Mouse (Mus musculus) spleen, postnatal 4 days (tissue): Measurements from ENCODE around the gene Il25.

ENCODE experiments used
- DNase-seq, 2 experiments: peaks; one replicate each; pipeline ENCODE4 v3.0.0; 2022; ENCODE audit warnings: low spot score in 2 of 2

The Il25 gene

DNA sequence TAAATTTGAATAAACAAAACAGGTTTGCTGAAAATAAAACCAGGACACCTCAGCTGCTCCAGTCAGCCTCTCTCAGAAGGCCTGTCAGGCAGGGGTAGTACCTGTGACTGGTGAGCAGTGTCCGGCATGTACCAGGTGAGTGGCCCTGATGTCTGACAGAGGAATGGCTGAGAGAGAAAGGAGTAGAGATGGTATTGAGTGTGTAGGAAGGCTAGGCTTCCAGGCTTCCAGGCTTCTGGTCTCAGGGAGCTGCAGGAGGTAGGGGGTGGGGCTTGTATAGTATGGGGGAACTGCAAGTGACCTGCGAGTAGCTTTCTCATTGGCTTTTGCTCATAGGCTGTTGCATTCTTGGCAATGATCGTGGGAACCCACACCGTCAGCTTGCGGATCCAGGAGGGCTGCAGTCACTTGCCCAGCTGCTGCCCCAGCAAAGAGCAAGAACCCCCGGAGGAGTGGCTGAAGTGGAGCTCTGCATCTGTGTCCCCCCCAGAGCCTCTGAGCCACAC lies at the start of gene Il25:
Il25 (plus strand) TSS at position 51 of the 506 bp plus-strand sequence.
- DNase-seq, result no peak

DNA sequence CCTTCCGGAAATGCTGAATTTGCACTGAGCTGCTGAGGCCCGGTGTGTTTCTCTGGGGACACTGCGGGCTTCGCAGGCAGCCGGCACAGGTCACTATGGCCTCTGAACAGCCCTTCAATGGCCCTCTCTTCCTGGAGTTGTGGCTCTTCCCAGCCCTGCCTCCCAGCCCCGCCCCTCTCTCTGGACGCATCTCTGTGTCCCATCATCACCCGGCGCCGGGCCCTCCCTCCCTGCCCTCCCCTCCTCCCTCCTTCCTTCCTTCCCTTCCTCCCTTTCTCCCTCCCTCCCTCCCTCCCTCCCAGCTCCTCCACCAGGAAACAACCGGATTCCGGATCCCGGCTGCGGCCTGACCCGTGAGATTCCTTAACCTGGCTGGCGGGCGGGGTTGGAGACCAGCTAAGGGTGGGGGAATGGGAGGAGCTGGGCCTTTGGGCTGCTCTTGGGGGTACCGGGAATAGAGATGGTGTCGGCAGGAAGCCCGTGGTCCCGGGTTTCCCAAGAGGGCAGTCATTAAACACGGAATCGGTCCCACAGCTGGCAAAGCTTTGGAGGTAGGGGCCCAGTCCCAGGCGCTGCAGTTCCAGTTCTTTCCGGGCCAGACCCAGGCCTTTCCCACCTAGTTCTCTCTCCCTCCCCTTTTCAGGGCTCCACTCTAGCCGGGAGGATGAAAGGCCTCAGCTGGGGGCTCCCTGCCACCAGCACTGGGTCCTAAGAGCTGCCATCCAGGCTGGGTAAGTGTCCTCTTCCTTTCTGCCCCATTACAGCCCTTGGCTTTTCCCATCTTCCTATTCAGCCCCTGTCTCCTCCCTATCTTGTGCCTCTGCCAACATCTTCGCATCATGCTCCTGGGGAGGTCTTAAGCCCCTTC lies 49.1 kb upstream of the Il25 start, which contains the start of the genes Bcl2l2 and Gm20521:
Bcl2l2 (plus strand) TSS at position 224 of the 868 bp plus-strand sequence.
Gm20521 (plus strand) TSS at position 288 of the 868 bp plus-strand sequence.
- peak; percentile 47 to 74 for DNase-seq

DNA sequence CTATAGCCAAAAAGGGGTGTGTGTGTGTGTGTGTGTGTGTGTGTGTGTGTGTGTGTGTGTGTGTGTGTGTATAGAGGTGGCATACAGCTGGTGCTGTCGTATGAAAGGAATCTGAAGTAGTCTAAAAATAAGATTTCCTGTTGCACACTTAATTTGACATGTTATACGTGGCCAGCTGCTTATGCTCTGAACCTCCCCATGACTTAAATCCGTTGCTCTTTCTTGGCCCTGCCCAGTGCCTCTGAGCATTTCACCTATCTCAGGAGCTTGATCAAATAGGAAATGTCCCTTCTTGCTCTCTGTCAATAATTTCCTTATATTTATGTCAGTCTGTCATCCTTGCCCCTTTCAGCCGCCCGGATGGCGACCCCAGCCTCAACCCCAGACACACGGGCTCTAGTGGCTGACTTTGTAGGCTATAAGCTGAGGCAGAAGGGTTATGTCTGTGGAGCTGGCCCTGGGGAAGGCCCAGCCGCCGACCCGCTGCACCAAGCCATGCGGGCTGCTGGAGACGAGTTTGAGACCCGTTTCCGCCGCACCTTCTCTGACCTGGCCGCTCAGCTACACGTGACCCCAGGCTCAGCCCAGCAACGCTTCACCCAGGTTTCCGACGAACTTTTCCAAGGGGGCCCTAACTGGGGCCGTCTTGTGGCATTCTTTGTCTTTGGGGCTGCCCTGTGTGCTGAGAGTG lies 48.3 kb upstream of the Il25 start:
- no peak for DNase-seq

DNA sequence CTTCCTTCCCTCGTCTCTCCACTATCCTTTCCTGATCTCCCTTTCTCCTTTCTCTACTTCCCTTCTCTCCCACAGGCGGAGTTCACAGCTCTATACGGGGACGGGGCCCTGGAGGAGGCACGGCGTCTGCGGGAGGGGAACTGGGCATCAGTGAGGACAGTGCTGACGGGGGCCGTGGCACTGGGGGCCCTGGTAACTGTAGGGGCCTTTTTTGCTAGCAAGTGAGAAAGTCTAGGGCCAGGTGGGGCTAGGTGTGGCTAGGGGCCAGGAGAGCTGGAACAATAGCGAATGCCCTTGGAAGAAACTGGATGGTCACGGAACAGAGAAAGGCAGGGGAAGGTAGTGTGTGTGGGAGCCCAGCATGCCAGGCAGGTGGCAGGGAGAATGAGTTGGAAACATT lies 47.2 kb upstream of the Il25 start:
- no peak for DNase-seq

DNA sequence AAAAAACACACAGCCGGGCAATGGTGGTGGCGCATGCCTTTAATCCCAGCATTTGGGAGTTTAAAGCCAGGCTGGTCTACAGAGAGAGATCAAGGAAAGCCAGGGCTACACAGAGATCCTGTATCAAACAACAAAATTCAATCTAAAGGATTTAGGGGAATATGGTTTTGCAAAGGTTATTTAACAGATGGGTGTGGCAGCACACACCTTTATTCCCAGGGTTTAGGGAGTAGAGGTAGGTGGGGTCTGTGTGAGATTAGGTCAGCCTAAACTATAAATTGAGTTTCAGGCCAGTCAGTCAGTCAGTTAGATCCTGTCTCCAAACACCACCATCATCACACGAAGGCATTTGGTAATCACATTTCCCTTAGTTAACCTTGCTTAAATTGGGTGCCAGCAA lies 40.3 kb upstream of the Il25 start, which contains the start of gene Pabpn1:
Pabpn1 (plus strand) TSS at position 301 of the 400 bp plus-strand sequence.
- no peak for DNase-seq

DNA sequence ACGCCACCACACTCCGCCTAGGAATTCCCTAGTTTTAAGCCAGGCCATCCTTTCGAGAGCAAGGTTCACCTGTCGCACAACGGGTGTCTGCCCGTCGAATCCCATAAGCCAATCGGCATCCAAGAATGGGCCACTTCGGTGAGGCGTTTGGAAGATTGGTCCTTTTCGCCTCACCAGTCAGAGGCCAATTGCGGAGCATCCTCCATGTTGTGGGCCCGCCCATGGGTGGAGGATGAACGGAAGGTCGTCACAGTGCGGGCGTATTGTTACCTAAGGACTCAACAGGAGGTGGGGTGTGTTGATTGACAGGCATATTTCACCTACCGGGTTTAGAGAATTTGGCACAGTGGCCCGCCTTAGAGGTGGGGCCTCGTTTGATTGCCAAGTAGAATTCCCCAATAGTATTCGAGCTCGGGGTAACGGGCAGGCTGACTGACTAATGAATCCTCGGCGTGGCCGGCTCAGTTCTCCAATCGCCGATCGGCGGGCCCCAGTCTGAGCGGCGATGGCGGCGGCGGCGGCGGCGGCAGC lies 38.8 kb upstream of the Il25 start:
- peak; percentile 96 for DNase-seq

DNA sequence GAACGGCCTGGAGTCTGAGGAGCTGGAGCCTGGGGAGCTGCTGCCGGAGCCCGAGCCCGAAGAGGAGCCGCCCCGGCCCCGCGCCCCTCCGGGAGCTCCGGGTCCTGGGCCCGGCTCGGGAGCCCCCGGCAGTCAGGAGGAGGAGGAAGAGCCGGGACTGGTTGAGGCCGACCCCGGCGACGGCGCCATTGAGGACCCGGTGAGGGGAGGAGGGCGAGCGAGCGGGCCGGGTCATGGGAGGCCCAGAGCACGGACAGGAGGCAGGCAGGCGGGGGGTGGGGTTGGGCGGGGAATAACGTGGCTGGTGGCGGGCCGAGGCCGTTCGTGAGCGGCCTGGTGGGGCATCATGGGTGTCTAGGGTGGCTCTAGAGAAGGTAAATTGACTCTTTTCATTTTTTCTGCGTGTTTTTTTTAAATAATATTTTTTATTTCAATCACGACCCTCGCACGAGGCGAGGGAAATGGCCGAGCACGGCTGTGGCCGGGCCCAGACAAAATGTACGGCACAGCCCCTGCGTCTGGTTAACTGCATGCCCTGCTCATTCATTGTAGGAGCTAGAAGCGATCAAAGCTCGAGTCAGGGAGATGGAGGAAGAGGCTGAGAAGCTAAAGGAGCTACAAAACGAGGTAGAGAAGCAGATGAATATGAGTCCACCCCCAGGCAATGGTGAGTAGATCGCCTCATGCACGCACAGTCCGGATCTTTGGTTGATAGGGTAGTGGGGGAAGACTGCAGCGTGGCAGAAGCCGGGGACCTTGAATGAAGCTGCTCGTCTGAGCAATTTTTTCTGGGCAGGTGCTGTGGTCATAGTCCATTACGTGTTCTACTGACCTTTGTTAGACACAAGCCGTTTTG lies 38.0 kb upstream of the Il25 start:
- DNase-seq, result peak; percentile 65 to 85

DNA sequence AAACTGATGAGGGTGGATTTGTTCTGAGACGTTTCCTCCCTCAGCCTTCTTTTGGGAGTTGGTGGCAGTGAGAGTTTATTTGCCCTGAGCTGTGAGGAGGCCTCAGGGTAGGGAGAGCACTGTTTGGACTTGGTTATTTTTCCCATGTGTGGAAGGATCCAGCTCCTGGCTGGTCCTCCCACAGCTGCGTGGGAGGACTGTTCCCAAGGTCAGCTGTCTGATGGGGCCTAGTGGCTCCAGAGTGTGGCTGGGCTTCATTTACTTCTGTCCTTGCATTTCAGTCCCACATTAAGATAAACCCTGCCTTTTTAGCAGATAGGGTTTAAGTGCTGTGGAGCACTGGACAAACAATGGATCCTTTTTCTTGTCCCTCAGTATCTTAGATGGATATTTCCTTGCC lies 35.0 kb upstream of the Il25 start:
- no peak for DNase-seq

DNA sequence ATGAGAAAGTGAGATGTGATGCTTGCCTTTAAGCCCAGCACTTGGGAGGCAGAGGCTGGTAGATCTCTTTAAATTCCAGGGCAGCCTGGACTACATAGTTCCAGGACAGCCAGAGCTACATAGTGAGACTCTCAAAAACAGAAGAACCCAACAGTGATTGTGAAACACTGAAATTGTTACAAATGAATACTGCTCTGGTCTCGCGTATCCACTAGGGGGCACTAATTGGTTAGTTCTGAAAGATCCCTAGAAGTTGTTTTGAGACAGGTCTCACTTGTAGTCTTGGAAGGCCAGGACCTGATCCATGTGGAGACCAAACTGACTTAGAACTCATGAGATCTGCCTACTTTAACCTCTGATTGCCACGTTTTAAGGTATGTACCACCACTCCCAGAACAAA lies 32.1 kb upstream of the Il25 start:
- DNase-seq, result peak in 1 of 2 experiments; percentile 49

DNA sequence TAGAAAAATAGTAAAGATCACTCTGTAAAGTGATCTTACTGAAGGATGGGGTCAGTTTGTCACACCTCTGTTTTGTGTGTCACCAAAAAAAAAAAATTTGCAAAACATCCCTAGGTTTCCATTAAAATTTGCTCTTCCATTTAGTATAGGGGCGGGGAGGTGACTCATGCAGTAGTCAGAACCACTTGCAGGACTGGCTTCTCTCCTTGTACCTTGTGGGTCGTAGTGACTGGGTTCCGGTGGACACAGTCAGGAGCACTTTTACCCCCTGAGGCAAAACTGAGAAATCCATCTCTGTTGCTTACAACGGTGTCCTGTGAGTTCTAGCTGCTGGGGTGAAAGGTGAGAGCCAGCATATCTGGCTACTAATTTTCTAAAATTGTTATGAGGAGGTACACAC lies 28.9 kb upstream of the Il25 start:
- no peak for DNase-seq

DNA sequence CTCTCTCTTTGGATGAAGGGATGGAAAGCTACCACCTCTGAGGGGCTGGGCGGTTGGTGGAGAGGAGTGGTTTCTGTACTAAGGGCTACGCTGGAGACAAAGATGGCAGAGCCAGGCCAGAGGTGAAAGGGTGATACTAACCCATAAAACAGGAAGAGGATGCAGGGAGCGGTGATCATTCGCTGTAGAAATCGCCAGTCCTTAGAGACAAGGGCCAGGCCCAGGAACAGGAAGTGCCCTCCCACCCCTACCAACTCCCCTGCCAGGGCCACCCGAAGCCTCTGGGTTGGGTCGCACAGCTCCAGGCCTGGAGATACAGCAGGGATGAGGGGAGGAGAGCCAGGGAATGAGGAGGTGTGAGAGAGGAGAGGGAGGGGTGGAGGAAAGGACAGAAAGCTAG lies 23.8 kb upstream of the Il25 start:
- no peak for DNase-seq

DNA sequence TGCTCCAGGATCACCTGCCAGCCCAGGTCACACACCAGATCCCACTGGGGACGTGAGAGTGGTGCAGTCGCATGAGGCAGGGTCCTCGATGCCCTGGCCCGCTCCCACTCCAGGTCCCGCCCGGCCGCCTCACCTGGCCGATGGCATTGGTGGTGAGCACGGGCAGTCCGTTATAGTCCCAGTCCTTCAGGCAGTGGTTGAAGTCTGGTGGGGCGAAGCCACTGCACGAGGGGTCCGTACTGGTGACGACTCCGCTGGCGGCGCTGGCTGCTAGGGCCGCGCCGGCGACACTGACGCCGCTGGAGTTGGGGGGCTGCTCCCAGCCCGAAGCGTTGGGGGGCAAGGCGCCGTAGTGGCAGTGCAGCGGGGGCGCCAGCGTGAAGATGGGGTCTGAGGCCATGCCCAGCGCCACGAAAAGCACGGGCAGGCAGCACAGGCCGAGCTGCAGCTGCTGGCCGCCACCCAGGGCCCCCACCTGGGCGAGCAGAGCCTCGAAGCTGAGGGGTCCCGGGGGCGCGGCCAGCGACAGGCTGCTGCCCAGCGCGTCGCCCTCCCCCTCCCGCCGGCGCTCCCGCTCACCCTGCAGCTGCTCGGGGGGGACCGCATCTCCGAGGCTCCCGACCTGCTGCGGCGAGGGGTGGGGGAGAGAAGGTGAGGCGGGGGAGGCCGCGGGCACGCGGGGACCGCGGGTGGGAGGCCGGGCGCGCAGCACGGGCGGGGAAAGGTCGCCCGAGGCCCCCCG lies 20.2 kb upstream of the Il25 start:
- no peak for DNase-seq

DNA sequence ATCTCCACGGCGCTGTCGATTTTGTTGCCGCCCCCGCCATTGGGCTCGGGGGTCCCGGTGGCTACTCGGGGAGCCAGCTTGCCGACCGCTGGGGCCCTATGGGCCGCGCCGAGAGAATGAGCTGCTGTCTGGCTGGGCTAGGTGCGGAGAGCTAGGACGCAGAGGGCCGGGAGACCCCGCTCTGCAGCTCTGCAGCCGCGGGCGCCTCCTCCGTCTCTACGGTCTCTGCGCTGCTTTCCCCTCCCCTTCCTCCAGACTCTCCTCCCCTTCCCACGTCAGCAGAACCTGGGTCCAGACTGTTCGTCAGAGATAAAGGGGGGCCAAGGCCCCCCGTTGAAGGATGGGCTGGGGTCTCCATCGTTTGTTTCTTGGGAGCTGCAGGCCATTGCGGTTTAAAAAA lies 19.6 kb upstream of the Il25 start, which contains the start of gene Slc22a17:
Slc22a17 (minus strand) TSS at position 247 of the 400 bp plus-strand sequence.
- peak in 1 of 2 experiments; percentile 69 for DNase-seq

DNA sequence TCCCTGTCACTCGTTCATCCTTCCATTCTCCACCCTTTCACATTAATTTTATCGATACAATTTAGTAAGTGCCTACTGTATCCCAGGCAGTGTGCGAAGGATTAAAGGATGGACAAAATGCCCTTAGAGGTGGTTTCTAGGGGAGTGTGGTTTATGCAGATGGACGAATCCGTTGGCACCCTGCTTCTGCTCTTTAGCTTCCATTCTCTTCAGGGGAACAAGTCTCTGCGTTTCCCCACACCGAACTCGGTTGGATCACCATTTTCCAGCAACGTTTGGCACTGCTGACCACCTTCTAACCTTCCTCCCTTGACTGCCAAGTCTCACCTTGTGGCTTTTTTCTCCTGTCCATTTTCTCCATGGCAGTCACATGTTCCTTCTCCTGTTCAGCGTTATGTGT lies 19.2 kb upstream of the Il25 start:
- DNase-seq, result no peak

DNA sequence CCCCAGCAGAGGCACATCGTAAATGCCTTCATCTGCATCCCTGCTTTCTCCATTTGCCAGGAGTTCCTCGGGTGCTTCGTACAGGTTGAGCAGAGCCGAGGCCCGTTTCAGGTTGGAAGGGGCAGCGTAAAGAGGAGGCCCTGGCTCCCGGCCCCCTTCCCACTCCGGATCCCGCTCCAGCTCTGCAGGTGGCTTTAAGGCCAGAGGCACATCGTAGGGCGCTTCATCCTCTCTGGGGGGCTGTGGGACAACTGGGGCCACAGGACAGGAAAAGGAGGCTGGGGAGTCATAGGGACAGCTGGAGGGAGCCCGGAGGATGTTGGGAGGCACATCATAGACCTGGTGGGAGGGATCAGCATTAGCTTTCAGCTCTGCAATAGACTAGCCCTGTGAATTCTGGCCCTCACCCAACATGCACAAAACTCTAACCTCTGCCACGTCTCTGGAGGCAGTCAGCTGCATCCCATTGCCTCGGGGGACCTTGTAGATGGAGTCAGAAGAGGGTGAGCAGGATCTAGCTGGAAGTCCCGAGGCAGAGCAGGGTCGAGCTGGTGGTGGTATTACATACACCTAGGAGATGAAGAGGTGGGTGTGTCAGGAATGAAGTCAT lies 12.3 kb upstream of the Il25 start:
- no peak for DNase-seq

DNA sequence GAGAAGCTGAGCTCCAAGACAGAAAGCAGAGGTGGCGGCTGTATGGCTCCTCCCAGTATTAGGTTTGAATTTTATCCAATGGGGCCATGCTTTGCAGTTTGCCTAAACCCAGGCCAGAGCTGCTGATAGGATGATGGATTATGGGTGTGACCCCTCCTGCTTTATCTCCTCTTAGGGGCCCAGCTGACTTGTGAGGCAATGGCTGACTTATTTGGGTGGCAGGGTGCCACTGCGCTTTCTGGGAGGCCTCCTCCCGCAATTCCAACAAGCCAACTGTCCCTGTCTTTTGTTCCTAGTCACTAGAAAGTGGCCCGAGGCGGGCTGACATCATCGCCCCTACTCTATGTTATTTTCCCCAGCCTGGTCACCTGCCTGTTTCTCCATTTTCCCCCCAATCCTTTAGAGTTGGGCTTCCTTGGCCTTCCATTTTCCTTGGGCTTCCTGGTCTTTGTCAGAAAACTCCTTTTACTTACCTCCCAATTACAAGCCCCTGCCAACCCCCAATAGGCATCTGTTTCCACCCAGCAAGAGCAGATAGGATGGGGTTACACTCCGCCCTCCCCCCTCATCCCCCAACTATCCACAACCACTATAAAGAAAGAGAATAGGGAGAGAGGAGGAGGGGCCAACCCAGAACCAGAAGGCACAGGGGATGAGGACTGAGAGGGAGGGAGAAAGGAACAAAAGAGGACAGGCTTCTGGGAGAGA lies 7.7 kb upstream of the Il25 start:
- no peak for DNase-seq

DNA sequence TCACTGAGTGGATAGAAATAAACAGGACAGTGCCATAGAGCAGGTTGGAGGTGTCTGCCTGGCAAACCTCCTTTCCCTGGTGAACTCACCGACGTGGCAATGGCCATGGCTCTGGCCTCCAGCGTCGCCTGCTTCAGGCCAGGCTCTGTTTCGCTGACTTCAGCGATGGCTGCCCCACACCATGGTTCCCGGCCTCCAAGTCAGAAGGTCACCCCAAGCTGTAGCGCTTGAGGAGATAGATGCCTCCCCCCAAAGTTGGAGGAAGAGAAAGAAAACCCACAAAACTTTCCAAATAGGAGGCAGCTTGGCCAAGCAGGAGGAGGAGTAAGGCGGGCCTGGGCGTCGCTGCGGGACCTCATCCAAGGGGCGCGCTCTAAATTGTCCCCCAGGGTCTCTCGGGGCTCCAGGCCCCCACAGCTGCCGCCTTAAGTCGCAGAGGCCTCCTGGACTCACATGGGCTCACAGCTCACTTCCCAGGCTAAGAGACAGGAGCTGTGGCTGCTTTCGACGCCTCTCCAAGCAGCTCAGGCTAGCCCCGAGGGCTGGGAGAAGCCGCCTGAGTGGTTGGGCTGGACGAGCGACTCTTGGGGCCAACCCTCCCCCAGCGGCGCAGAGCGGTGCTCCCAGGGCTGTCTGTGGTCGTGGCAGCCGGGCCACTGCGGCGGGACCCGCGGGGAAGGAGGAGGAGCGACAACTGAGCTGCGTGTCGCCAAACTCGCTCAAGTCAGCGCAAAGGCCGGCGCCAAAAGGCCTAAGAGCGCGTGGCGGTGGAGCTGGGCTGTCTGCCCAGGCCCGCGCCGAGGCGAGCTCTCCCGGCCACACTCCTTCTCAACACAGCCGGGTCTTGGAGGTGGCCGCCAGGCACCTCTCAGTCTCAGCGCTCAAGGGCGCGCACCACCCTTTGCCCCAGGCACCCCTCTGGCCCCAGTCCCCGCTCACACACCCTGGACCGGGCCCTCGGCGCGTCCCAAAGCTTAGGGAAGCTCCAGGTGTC lies 6.8 kb upstream of the Il25 start, which contains the start of gene Efs:
Efs (minus strand) TSS at position 778 of the 994 bp plus-strand sequence.
- no peak for DNase-seq
